Mouse (Mus musculus): ENCODE results near the gene Anxa9. TPM values are rescaled to one million over a fixed set of nuclear protein-coding genes. Genes with fewer than 3 reads are reported as not detected.

Anxa9 gene
- total RNA-seq, 2 experiments from 2014 or later: 1.1 to 3.3 TPM

GRCm38 (mm10) chr3:95284062-95284461, 22.9 kb downstream of the Anxa9 start:
- DNase-seq: peak in 1 of 2 experiments; percentile 43

- DNase-seq: no peak
These were observed 23.4 kb downstream of the Anxa9 start for GRCm38 (mm10) chr3:95283589-95283941.

- peak; percentile 82 for DNase-seq
These were observed 23.9 kb downstream of the Anxa9 start for GRCm38 (mm10) chr3:95282865-95283588.

GRCm38 (mm10) chr3:95282381-95282864, 24.6 kb downstream of the Anxa9 start:
- DNase-seq: peak; percentile 57 to 64

GRCm38 (mm10) chr3:95281216-95282126, 25.5 kb downstream of the Anxa9 start, which contains the start of the genes Mindy1 and Prune1:
Mindy1 (plus strand) TSS chr3:95281345.
Prune1 (minus strand) TSS chr3:95282076.
- DNase-seq: peak; percentile 99 to 100

- DNase-seq: no peak
These were observed 26.2 kb downstream of the Anxa9 start for GRCm38 (mm10) chr3:95280747-95281146.

- no peak for DNase-seq
These were observed 29.8 kb downstream of the Anxa9 start for GRCm38 (mm10) chr3:95277149-95277551.

GRCm38 (mm10) chr3:95276428-95276934, 30.5 kb downstream of the Anxa9 start:
- no peak for DNase-seq

- DNase-seq: no peak
These were observed 31.8 kb downstream of the Anxa9 start for GRCm38 (mm10) chr3:95275161-95275560.

GRCm38 (mm10) chr3:95274453-95274852, 32.5 kb downstream of the Anxa9 start:
- no peak for DNase-seq

- no peak for DNase-seq
These were observed 33.5 kb downstream of the Anxa9 start for GRCm38 (mm10) chr3:95273471-95273870.

- DNase-seq: no peak
These were observed 36.1 kb downstream of the Anxa9 start for GRCm38 (mm10) chr3:95270766-95271364.

- DNase-seq: no peak
These were observed 37.2 kb downstream of the Anxa9 start for GRCm38 (mm10) chr3:95269789-95270188.

GRCm38 (mm10) chr3:95267855-95268254, 39.1 kb downstream of the Anxa9 start:
- peak; percentile 54 to 68 for DNase-seq

- no peak for DNase-seq
These were observed 40.9 kb downstream of the Anxa9 start for GRCm38 (mm10) chr3:95266052-95266451.

GRCm38 (mm10) chr3:95264724-95265123, 42.3 kb downstream of the Anxa9 start:
- no peak for DNase-seq

- DNase-seq: peak; percentile 74 to 86
These were observed 43.8 kb downstream of the Anxa9 start for GRCm38 (mm10) chr3:95263089-95263739.

GRCm38 (mm10) chr3:95261975-95262374, 45.0 kb downstream of the Anxa9 start:
- no peak for DNase-seq

- no peak for DNase-seq
These were observed 50.0 kb downstream of the Anxa9 start for GRCm38 (mm10) chr3:95256931-95257330.

- no peak for DNase-seq
These were observed 56.1 kb downstream of the Anxa9 start, which contains the start of gene Bnipl for GRCm38 (mm10) chr3:95250783-95251424. Bnipl (minus strand) TSS chr3:95251193.

- no peak for DNase-seq
These were observed 56.6 kb downstream of the Anxa9 start for GRCm38 (mm10) chr3:95250361-95250760.
